Mouse (Mus musculus) gastrocnemius, adult 8-10 months (tissue): ENCODE measurements around the gene Dnah1. TPM values are rescaled to one million over a fixed set of nuclear protein-coding genes. Genes with fewer than 3 reads are reported as not detected.
A peak's percentile ranks its signal among the peaks of the same experiment; 100 is the strongest.

ENCODE experiments used
- DNase-seq, 2 experiments: peaks; one replicate each; pipeline ENCODE4 v3.0.0; 2022; ENCODE audit warnings: low spot score in 2 of 2
- total RNA-seq, 4 experiments: library from RNA; stranded (reverse); gene quantifications; 2 replicates each; pipeline ENCODE4 v1.2.4; 2022

Dnah1 gene
- total RNA-seq, 4 experiments from 2014 or later = 0.05 to 0.11 TPM; not detected in 2

- DNase-seq = no peak
These were observed 4.2 kb downstream of the Dnah1 start for GRCm38 (mm10) chr14:31319546-31319945.

DNA sequence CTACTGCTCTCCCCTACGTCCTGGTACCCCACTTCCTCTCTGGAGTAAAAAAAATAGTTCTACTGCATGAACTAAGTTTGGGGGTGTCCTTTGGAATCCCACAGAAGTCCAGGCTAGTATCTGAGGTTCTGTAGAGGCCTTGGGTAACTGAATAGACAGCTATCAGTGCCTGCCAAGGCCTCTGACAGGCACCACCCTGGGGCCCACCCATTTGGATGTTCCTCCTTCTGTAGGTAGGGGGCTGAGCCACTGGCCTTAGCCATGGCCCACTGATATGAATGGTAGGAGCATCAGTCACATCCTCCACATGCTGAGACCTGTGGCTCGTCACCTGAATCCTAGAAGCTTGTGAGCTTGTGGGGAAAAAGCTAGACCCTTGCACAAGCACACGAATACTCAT lies 5.9 kb downstream of the Dnah1 start:
- DNase-seq = no peak

DNA sequence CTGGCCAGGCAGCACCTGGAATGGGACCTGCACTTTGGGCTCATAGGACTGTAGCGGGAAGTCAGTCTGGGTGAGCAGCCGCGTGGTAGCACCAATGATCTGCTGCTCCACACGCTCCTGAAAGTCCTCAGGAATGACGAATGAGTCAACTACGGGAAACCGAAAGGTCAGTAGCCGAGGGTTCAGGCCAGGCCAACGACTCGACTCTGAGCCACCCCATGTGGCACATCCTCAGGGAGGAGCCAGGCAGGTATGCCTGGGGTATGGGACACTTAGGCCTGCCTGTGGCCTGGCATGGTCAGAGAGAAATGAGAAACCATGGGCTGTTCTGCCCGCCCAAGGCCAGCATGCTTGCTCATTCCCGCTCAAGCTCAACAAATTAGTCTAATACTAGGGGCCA lies 7.1 kb downstream of the Dnah1 start:
- DNase-seq = no peak

DNA sequence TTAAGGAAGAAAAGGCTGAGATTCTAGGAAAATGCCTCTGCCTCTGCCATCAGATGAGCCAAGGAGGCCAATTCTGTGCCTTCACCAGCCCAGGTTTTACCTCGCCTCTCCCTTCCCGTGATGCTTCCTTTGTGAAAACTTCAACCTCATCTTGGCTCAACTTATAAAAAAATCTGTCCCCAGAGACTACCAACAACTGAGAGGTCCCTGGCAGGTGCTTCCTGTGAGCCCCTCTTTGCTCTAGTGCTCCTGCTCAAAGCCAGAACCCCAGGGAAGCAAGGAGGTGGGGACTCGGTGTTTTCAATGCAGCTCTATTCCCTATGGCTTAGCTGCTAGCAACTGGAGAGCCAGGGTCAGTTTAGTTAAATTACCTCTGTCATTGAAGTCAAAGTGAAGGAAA lies 10.5 kb downstream of the Dnah1 start:
- DNase-seq = no peak

- no peak for DNase-seq
These were observed 38.0 kb downstream of the Dnah1 start for GRCm38 (mm10) chr14:31285728-31286127.

DNA sequence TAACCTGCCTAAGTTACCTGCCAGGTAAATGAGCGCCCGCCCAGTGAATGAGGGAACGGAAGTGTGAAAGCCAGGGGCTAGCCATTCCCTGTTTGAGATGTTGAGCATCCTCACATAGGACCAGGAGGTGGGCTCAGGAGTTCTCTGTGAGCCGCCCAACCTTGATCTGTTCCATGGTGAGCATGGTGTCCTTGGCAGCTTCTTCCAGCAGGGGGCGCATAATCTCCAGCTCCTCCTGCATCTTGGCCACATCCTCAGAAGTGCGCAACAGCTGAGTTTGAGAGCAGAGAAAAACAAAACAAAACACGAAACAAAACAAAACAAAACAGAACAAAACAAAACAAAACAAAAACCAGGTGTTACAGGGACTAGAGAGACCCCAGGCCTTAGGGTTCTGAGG lies 51.5 kb downstream of the Dnah1 start:
- DNase-seq = peak; percentile 52 to 56

DNA sequence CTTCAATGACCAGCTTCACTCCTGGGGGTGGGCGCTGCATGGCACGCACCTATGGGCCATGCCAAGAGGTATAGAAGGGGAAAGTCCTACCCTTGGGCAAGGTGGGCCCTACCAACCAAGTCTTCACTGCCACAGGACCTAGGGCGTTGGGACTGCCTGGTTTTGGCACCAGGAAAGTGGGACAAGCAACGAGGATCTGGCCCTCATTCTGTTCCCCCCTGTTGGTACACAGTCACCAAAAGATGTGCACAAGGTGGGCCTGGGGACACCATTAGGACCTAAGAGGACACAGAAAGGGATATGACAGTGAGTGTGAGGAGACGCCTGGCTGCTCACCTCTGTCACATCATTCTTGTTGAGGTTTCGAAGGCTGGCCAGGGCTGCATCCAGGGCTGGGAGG lies 52.6 kb downstream of the Dnah1 start:
- no peak for DNase-seq

- DNase-seq = no peak
These were observed 54.1 kb downstream of the Dnah1 start for GRCm38 (mm10) chr14:31269456-31270100.

GRCm38 (mm10) chr14:31268301-31269001 lies 55.2 kb downstream of the Dnah1 start:
- no peak for DNase-seq

DNA sequence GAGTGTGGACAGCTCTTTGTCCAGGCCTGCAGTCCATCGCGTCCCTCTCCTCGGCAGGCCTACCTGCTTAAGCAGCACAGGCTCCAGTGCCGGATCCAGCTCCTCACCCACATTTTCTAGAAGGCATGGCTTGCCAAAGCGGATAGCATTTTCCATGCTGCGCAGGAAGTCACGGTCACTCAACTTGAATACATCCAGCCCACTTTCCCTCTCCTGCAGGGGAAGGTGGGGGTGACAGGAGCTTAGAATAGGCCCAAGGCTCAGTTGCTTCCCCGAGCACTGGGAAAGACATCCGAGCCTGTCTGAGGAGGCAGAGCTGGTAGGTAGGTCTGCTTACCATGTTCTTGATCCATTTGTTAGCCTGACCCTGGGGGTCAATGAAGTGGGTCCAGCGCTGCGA lies 56.0 kb downstream of the Dnah1 start:
- DNase-seq = no peak

DNA sequence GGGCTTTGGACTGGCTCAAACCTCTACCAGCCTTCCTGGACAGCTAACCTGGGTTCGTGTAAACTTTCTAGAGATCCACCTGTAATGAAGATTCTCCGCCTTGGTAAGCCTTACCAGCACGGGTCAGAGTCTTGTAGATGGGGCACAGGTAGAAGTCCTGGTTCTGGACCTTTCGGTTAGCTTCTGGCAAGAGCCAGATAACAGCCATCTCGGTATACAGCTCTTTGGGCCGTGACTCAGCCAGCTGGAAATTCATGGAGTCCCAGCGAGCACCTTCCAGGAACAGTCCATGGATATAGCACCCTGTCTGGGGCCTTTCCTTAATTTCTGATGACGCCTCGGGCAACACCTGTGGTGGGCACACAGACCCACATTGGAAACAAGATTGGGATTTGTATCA lies 62.8 kb downstream of the Dnah1 start:
- DNase-seq = no peak

GRCm38 (mm10) chr14:31260374-31260773 lies 63.3 kb downstream of the Dnah1 start:
- no peak for DNase-seq

- DNase-seq = no peak
These were observed 65.1 kb downstream of the Dnah1 start for GRCm38 (mm10) chr14:31258476-31259050.

GRCm38 (mm10) chr14:31252091-31252490 lies 71.6 kb downstream of the Dnah1 start:
- DNase-seq = no peak

- no peak for DNase-seq
These were observed 72.1 kb downstream of the Dnah1 start for GRCm38 (mm10) chr14:31251626-31252025.

- peak; percentile 90 to 91 for DNase-seq
These were observed 72.6 kb downstream of the Dnah1 start, which contains the start of the genes Phf7 and Bap1 for GRCm38 (mm10) chr14:31251084-31251604. Gene Phf7 (minus strand): TSS chr14:31251317. Gene Bap1 (plus strand): TSS chr14:31251450.

GRCm38 (mm10) chr14:31250222-31251083 lies 73.2 kb downstream of the Dnah1 start:
- DNase-seq = no peak

DNA sequence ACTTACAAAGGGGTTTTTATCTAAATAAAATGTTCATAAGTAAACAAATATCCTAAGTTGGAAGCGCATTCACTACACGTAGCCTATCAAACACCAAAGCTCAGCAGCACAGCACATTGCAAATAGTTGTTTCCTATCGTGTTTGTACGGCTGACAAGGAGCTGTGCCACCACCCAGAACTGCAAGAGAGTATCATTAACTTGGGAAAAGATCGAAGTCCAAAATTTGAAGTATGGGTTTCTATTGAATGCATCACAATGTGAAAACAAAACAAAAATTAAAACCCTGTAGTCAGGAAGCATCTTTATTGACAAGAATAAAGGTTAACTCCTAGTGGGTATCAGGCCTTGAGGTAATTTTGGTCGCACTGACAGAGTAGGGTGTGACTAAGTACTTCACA lies 75.3 kb downstream of the Dnah1 start:
- no peak for DNase-seq

DNA sequence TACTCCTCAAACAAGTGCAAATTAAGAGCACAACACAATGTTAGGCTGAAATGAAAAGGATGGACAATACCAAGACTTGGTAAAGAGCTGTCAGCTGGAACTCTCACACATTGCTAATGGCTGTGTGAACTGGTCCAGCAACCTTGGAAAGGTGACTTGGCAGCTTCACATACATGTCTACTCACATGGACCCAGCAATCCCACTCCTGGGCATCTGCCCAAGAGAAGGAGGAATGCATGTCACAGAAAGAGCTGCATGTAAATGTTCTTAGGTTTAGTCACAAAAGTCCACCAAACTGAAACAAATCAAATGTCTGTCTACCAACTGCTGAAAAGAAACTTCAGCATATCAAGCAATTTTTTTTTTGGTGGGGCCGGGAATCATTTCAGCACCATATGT lies 77.8 kb downstream of the Dnah1 start:
- DNase-seq = no peak

- no peak for DNase-seq
These were observed 78.9 kb downstream of the Dnah1 start for GRCm38 (mm10) chr14:31244777-31245176.

DNA sequence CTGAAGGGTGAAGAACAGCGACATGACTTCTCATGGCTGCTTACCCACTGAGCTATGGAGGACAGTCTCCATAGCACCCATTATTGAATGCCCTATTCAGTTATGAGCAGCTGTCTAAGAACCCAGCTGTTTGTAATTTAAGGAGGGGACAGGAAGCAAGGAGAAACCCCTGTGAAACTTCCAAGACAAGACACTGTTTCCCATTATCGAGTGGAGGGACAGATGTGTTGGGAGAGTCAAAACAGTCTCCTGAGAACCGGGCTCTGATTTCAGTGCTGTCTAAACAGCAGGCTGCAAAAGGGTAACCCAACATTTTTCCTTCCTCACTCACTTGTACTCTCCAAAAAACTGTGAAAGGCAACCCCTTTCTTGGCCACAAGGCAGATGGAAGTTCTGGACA lies 83.2 kb downstream of the Dnah1 start:
- no peak for DNase-seq
